Mouse (Mus musculus) myocyte (in vitro differentiated cells): ENCODE data around the gene Nf1. TPM values are rescaled to one million over a fixed set of nuclear protein-coding genes. Genes with fewer than 3 reads are reported as not detected.

Experiments
- H3K27me3 ChIP-seq: one replicate; pipeline ENCODE4 v1.6.1; 2011; ENCODE audit not compliant: control insufficient read depth, insufficient read depth, insufficient read length
- H3K36me3 ChIP-seq: one replicate; pipeline ENCODE4 v1.6.1; 2011; ENCODE audit not compliant: control insufficient read depth, insufficient read depth
- H3K4me2 ChIP-seq: one replicate; pipeline ENCODE4 v1.6.1; 2011; ENCODE audit warnings: low read depth, control low read depth
- H3K4me3 ChIP-seq: one replicate; pipeline ENCODE4 v1.5.1; 2011; ENCODE audit warnings: mild to moderate bottlenecking, control low read depth, moderate library complexity
- H3K79me2 ChIP-seq: one replicate; pipeline ENCODE4 v1.6.1; 2011; ENCODE audit not compliant: control insufficient read depth, insufficient read depth
- H3ac ChIP-seq: one replicate; pipeline ENCODE4 v1.6.1; 2011; ENCODE audit not compliant: control insufficient read depth, insufficient read length
- CEBPB ChIP-seq: IDR thresholded peaks from 2 replicates; pipeline ENCODE4 v1.6.1; 2011; ENCODE audit warnings: mild to moderate bottlenecking, moderate library complexity; ENCODE audit not compliant: poor library complexity, insufficient read depth, severe bottlenecking
- E2F4 ChIP-seq: IDR thresholded peaks from one replicate; pipeline ENCODE4 v1.6.1; 2011; ENCODE audit warnings: mild to moderate bottlenecking, control low read depth, moderate library complexity; ENCODE audit not compliant: insufficient read depth
- MAX ChIP-seq: IDR thresholded peaks from one replicate; pipeline ENCODE4 v1.6.1; 2011; ENCODE audit warnings: low read depth, mild to moderate bottlenecking, control low read depth
- MYOD1 ChIP-seq, 3 experiments: IDR thresholded peaks; one replicate each; pipeline ENCODE4 v1.6.1; 2011; ENCODE audit warnings: control low read depth in 2 of 3, low read depth in 2 of 3, mild to moderate bottlenecking in 2 of 3, moderate library complexity in 1 of 3; ENCODE audit not compliant: insufficient read length in 2 of 3, control insufficient read depth in 1 of 3
- MYOG ChIP-seq, 3 experiments: IDR thresholded peaks; one replicate each; pipeline ENCODE4 v1.6.1; 2011; ENCODE audit warnings: control low read depth in 2 of 3, low read depth in 2 of 3, mild to moderate bottlenecking in 2 of 3; ENCODE audit not compliant: insufficient read length in 2 of 3, control insufficient read depth in 1 of 3, insufficient read depth in 1 of 3
- POLR2A ChIP-seq: IDR thresholded peaks from one replicate; pipeline ENCODE4 v1.6.1; 2011; ENCODE audit warnings: low read depth, mild to moderate bottlenecking, control low read depth, moderate library complexity; ENCODE audit not compliant: insufficient read length
- POLR2AphosphoS2 ChIP-seq: IDR thresholded peaks from one replicate; pipeline ENCODE4 v1.6.1; 2011; ENCODE audit warnings: low read depth, control low read depth; ENCODE audit not compliant: insufficient read length
- REST ChIP-seq: IDR thresholded peaks from one replicate; pipeline ENCODE4 v1.6.1; 2011; ENCODE audit warnings: mild to moderate bottlenecking, control low read depth, moderate library complexity; ENCODE audit not compliant: insufficient read depth, insufficient read length
- SRF ChIP-seq: IDR thresholded peaks from one replicate; pipeline ENCODE4 v1.6.1; 2011; ENCODE audit warnings: low read depth; ENCODE audit not compliant: control insufficient read depth, insufficient read length
- TCF12 ChIP-seq: IDR thresholded peaks from one replicate; pipeline ENCODE4 v1.6.1; 2011; ENCODE audit warnings: mild to moderate bottlenecking, control low read depth; ENCODE audit not compliant: poor library complexity, insufficient read depth, severe bottlenecking
- USF1 ChIP-seq: IDR thresholded peaks from one replicate; pipeline ENCODE4 v1.6.1; 2011; ENCODE audit warnings: low read depth, mild to moderate bottlenecking, control low read depth, moderate library complexity
- polyA plus RNA-seq: library from polyadenylated mRNA; unstranded; fragments of >200 nt; fragmentation: generic; extraction: Trizol; gene quantifications from one replicate; pipeline ENCODE4 v1.2.1, GENCODE M21; 2012; ENCODE audit warnings: missing spikeins

The Nf1 gene
- polyA plus RNA-seq, 1 experiment = 8.2 TPM

DNA sequence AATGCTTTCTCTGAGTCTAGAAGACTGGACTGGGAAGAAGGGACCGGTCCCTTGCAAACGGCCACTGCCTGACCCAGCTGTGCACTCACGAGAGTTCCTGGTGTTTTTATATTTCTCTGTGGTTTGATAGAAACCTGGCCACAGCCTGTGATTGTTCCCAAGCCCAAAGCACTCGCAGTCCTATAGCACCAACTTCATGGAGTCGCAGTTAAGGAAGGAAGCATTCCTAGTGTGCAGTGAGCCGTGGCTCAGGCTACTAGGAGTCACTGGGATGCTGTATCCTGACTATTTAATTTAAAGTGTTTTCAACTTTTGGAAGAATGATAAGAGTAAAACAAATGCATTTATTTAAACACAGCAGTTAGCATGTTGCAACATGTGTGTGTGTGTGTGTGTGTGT, 291.0 kb downstream of the Nf1 start:
- Histone ChIP-seq H3K79me2 (no peaks in the 10 kb centered on the region), H3K4me3 (no peak overlapping the region), H3K4me2 (no peak overlapping the region), H3K27me3 (peaks cover 9% of the 10 kb centered on the region), H3K36me3 (no peaks in the 10 kb centered on the region), H3ac (no peak overlapping the region)
- TF ChIP-seq TCF12 (no peak), POLR2AphosphoS2 (no peak), POLR2A (no peak), USF1 (no peak), CEBPB (no peak), SRF (no peak), REST (no peak), E2F4 (no peak), MYOG (IDR thresholded peaks at IDR 0.05; ENCODE audit: control insufficient read depth in 1 of 3, insufficient read depth in 1 of 3, insufficient read length in 2 of 3, low read depth in 2 of 3) (no peak), MAX (no peak), MYOD1 (IDR thresholded peaks at IDR 0.05; ENCODE audit: control insufficient read depth in 1 of 3, insufficient read length in 2 of 3, low read depth in 2 of 3) (no peak)

Other genes with a start within 250 kb of the Nf1 start
- gene Ksr1, start 193.3 kb upstream of the Nf1 start, polyA plus RNA-seq = 20.6 TPM
- gene Wsb1, start 85.0 kb upstream of the Nf1 start, polyA plus RNA-seq = 35.1 TPM
- not detected for gene Gm9964, start 42.8 kb upstream of the Nf1 start, polyA plus RNA-seq
- gene Omg, start 164.4 kb downstream of the Nf1 start, polyA plus RNA-seq = 0.05 TPM
- 0.26 TPM for gene Evi2b, start 184.1 kb downstream of the Nf1 start, polyA plus RNA-seq
- 0.06 TPM for gene Evi2, start 190.9 kb downstream of the Nf1 start, polyA plus RNA-seq
- gene Evi2a, start 190.9 kb downstream of the Nf1 start, polyA plus RNA-seq = 10.7 TPM